Mouse (Mus musculus) spleen, embryonic (tissue): ENCODE measurements at regions not wholly inside any gene's neighbourhood (a gene's known extent, or its start where the extent isn't known, plus 50 kb on each side); places are given as distances from the start of the nearest gene placed in this dataset.
"Not testable (repeated sequence)": the region's sequence is repeated elsewhere in the genome, so short reads cannot be mapped to it uniquely, and the experiment has no call there.

Experiments used
- CTCF ChIA-PET: fragments of 350-600 bp; sonication (Branson Sonifier 250); formaldehyde crosslinking; loops from one replicate; lab custom pipeline; 2022; lab: Charles Lee

DNA sequence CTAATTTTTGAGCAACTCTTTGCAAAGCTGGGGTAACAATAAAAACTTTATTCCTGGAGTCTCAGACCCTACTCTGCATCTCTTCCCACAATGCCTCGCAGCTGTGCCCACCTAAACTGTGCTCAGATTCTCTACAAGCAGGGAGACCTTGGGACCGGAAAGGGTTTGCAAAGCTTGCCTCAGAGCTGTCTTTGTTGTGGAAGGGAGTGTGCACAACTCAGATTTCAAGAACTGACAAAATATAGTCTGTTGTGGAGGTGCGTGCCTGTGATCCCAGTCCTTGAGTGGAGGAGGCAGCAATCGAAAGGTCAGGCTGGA is 530.2 kb downstream of the Pdcd6ip start:
- CTCF ChIA-PET, result no interaction called here

GRCm38 (mm10) chr9:113177181-113177917 is 530.7 kb downstream of the Pdcd6ip start:
- CTCF ChIA-PET, result no interaction called here

DNA sequence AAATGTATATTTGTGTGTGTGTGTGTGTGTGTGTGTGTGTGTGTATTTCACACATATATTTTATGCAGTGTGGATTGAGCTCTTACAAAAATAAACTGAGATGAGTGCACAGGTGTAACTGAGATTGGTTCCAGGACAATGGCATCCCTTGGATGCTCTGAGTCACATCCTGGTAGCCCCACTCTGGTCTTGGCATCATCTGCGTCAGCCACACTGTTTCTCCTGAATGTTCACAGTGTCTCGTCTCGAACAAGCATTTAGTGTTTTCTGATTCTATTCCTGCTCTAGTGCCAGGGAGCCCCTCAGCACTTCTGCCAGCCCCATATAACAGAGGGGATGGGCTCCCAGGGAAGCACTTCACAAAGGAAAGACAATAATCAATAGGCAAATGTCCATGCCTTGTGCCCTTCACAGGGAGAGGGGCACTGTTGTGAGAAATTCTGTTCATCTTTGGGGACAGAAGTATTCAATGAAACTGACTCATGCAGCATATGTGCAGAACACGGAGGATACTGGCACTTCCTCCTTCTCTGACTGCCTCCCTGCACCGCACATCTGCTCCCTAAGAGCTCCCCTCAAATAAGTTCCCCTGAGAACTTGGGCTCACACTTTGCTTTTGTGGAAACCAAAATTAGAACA is 536.2 kb downstream of the Pdcd6ip start:
- CTCF ChIA-PET, result no interaction called here

DNA sequence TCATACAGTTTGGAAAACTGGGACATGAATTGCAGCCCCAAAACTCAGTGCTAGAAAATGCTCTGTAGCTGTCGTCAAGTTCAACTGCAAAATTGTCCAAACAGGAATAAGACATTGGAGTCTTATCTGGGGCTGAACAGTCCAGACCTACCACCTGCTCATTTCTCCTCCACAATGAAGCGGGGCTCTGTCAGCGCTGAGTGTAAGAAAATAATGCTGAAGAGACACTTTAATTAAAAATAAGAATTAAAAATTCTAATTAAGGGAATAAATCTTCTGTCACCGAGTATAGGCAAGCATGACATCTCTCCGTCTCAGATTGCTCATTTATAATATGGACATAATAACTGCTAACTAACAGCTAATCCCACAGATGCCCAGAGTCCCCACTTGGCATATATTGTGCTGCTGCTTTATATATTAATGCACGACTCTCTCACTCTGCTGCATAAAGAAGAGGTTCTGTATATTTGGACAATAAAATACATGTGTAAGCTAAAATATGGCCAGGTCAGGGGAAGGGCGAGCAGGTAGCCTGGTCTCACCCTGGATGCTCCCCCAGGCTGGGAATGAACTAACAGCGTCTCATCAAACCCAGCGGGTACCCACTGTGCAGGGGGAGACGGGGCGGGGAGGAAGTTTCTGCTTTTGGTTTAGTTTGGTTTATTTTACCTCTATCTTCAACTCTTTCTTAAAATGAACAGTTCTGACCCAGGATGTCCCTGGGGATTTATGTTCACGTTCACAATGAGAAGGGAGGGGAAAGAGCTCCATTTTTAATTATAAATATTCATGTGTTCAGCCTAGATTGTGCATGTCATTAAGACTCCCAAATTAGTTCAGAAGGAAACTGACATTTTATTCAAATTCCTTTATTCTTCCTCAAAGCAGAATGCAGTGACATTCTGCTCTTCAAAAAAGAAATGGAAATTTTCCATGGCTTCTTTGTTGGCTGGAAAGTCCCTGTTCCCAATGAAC is 544.9 kb downstream of the Pdcd6ip start:
- CTCF ChIA-PET, result no interaction called here

GRCm38 (mm10) chr9:113160011-113160410 is 548.0 kb downstream of the Pdcd6ip start:
- CTCF ChIA-PET, result no interaction called here

GRCm38 (mm10) chr9:113158080-113158479 is 550.0 kb downstream of the Pdcd6ip start:
- CTCF ChIA-PET, result no interaction called here

- CTCF ChIA-PET, result no interaction called here
These were observed 550.5 kb downstream of the Pdcd6ip start for GRCm38 (mm10) chr9:113157474-113158076.

GRCm38 (mm10) chr9:113156707-113157106 is 551.4 kb downstream of the Pdcd6ip start:
- CTCF ChIA-PET, result no interaction called here

DNA sequence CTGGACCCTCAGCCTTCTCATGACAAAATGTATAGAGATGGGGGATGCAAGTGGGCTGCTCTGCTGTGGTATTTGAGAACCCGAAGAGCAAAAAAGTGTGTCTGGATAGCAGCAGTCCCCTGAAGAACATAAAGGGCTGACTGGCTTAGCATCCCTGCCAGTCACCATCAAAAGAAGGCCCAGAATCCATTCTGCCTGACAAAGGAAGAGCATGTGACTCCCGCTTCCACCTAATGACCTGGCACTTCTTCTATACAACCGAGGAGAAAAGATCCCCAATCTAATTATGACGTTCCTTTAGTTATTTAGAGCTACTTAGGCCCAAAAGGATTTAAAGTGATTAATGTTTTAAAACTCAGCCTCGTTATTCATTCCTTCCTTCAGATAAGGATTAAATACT is 559.0 kb downstream of the Pdcd6ip start:
- CTCF ChIA-PET, result no interaction called here

DNA sequence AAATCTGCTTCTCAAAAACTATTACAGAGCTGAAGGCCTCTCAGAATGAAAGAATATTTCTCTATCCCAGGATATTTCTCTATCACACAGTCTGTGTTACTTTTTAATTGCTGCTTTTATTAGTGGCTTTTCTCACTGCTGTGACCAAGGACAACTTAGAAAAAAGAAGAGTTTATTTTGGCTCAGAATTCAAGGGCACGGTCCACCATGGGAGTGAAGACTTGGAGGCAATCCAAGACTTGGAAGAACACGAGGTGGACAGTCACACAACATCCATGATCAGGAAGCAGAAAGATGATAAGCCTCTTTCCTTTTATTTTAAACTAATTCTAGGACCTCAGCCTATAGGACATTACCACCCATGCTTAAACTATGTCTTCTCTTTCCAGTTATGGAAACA is 561.5 kb downstream of the Pdcd6ip start:
- CTCF ChIA-PET, result no interaction called here

DNA sequence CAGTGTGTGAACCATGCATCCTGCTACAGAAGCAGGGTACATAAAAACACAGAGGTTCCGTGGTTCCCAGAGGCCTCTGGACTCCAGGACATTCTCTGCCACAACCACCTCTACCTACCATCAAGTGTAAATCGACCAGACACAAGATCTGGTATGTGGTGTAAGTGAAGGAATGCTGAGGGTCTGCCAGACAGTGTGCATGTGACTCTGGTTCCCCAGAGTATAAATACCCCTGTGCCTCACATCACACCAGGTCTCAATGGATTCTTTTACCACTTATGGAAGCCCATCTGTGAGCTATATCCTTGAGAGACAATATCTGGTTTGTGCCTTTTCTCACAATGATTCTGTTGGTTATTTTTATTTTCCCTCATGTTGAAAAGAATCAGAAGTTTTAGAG is 563.0 kb downstream of the Pdcd6ip start:
- CTCF ChIA-PET, result no interaction called here

DNA sequence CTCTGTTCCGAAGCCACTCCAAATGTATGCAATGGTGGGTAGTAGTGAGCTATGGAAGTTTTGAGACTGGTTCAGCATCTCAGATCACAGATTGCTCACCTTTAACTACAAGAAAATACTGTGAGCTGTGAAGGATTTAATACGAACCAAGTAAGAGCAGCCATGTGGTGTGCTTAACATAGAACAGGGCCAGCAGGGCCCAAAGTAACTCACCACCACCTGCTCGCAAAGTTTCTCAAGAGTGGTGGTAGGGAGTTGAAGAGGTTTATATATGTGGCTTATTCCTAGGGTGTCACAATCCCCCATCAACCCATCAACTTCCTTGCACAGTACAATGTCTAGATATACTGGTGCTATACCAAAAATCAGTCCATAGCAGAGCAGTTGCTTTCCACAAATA is 573.4 kb downstream of the Pdcd6ip start:
- CTCF ChIA-PET, result no interaction called here

DNA sequence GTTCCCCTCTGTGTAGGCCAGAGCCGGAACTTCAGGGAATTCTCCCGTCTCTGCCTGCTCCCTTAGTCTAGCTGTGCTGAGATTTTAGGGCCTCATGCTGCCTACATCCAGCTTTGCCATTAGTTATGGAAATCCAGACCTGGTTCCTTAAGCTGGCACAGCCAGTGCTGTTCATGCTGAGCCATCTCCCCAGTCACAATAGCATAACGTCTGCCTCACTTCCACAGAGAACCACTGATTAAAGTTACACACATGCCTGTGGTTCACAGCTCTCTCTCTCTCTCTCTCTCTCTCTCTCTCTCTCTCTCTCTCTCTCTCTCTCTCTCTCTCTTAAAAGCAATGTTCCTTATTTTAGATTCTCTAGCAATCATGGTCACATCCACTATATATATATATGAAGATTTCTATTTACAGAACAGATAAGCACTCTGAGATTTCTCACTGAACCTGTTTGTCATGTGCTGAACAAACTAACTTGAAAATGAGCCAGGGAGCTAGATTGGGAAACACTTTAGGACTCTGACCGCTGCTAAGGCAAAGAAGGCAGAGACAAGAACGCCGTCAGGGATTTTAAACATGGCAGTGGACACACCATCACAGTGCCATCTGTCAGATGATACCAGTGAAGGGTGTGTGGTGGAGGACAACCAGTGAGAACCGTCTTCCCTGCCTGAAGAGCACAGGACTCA is 584.9 kb downstream of the Pdcd6ip start:
- CTCF ChIA-PET, result no interaction called here

DNA sequence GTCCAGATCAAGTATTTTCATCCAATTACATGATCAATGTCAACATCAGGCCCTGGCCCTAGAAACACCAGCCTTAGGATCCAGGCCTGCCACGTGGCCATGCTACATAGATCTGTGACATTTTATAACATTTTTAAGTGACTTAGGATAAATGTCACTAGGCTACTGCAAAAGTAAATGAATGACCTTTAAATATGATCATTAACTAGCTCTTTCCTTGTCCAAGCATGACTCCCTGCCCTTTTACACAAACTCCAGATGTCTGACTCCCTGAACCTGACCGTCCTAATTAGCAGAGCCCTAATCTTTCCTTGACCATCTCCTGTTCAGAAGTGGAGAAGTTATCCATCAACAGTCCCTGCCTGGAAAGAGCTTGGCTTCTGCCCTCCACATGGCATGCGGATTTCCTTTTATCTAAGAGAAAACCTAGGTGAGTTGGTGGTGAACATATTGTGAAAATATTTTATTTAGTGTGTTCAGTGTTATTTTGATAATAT is 585.8 kb downstream of the Pdcd6ip start:
- CTCF ChIA-PET, result no interaction called here

DNA sequence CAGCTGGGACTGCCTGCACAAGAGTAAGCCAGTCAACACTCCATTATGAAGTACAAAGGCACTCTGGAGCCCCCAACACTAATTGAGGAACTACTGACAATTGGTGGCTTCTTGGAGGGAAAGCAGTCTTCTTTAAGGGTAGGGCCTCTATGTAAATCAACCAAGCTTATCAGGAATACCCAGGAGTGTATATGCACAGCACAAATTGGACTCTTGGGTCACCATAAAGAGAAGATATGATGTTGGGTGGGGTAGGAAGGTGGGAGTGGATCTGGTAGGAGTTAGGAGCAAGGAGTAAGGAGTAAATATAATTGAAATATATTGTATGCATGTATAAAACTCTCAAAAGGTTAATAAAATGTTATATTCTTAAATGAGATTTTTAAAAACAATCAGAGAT is 587.7 kb downstream of the Pdcd6ip start:
- CTCF ChIA-PET, result no interaction called here

DNA sequence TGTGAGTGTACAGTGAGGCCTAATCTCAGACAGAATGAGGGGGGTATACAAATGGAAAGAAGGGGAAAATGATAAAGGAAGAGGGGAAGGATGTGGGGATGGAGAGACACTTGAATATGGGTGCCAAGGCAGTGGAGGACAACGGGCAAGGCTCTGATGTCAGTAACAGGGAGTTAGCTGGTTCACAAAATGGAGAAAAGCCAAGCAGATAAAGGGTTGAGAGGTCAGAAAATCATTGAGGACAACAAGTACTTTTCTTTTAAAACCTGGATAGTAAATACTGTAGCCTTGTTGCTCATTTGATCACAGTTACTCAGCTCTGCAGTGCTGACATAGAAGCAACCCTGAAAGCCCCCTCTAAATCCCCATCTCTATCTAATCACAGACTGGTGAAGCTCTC is 588.3 kb downstream of the Pdcd6ip start:
- CTCF ChIA-PET, result no interaction called here

GRCm38 (mm10) chr9:113115576-113115975 is 592.5 kb downstream of the Pdcd6ip start:
- CTCF ChIA-PET, result no interaction called here

DNA sequence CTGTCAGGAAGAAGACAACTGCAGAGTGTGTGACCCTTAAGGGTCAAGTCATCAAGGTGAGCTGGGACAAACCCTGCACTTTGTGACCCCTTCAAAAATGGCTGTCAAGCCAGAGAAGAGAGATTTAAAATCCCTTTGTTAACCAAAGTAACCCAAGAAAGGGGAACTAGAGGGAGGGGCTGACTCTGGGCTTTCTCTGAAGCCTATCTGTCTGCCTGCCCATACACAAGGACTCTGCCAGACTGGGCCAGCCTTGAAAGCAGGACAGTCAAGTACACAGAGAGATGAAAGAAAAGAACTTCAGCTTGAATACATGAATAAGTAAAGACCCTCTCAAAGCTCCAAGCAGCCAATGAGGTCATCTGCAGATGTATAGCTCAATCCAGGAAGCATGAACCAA is 595.3 kb downstream of the Pdcd6ip start:
- CTCF ChIA-PET, result no interaction called here

- CTCF ChIA-PET, result no interaction called here
These were observed 606.3 kb downstream of the Pdcd6ip start for GRCm38 (mm10) chr9:113101733-113102132.

- CTCF ChIA-PET, result no interaction called here
These were observed 607.4 kb downstream of the Pdcd6ip start for GRCm38 (mm10) chr9:113100641-113101040.

DNA sequence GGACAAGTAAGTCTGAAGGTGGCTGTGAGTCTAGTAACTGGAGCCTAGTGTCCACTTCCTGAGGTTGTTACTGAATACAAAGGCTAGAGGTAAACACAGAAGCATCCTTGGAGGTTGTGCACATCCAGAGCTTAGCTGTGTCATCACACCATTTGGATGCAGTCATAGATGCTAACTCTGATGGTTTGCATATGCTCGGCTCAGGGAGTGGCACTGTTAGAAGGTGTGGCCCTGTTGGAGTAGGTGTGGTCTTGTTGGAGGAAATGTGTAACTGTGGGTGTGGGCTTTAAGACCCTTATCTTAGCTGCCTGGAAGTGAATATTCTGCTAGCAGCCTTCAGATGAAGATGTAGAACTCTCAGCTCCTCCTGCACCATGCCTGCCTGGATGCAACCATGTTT is 612.6 kb downstream of the Pdcd6ip start:
- CTCF ChIA-PET, result not testable (repeated sequence)
